Mouse (Mus musculus) brown adipose tissue, adult 24 weeks (tissue): ENCODE data around the gene Ankrd52. TPM values are rescaled to one million over a fixed set of nuclear protein-coding genes. Genes with fewer than 3 reads are reported as not detected.

Experiments used
- H3K27ac ChIP-seq: fragments of 200-500 bp; replicated peaks from 2 replicates; pipeline ENCODE4 v1.5.1; 2012; ENCODE audit warnings: low read depth, mild to moderate bottlenecking, low read length
- H3K4me1 ChIP-seq: fragments of 200-500 bp; 2 replicates; pipeline ENCODE4 v1.6.1; 2012; ENCODE audit warnings: low read length, mixed read lengths; ENCODE audit not compliant: control insufficient read depth, insufficient read depth, insufficient read length
- H3K4me3 ChIP-seq: fragments of 200-500 bp; 2 replicates; pipeline ENCODE4 v1.5.1; 2012; ENCODE audit warnings: low read depth, mild to moderate bottlenecking, low read length, moderate library complexity; ENCODE audit not compliant: insufficient read depth
- polyA plus RNA-seq: library from polyadenylated mRNA; stranded (reverse); fragments of >200 nt; gene quantifications from 2 replicates; pipeline ENCODE4 v1.2.4, GENCODE M21; 2012; ENCODE audit not compliant: missing spikeins, insufficient read depth, insufficient read length

The Ankrd52 gene
- polyA plus RNA-seq, 1 experiment = 22.4 TPM

DNA sequence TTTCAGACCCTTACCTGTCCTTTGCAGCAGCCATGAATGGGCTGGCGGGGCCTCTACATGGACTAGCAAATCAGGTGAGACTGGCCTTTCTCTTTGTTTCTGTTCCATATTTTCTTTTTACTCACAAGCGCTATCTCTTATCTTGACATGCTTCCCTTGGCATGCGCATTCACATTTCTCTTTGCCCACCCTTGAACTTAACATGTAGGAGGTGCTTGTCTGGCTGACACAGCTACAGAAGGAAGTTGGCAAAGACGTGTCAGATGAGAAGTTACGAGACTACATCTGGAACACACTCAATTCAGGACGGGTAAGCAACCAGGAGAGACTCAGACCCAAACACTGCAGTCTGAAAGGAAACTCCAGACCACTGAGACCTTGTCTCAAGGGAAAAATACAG, 17.7 kb upstream of the Ankrd52 start:
- Histone ChIP-seq H3K4me3 (no peak overlapping the region), H3K27ac (peak overlapping the region; percentile 56), H3K4me1 (no peaks in the 10 kb centered on the region; the same call in 1 of the 2 replicates)

DNA sequence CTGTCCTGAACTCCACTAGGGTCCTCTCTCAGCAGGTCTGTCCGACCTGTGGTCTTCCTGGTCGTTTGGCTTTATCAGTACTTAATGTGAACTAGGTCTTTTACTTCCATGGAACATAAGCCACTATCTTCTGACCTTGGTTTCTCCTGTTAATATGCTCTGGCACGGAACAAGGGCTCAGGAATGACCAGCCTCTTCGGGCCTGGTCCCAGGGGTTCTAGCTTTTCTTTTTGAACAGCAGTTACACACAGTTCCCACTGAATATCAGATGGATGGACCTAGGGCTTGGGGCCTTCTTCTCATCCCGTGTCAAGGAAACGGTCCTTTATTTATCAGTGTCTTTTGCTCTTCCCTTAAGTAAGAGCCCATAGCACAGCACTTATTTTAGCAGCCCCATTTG, 15.1 kb upstream of the Ankrd52 start:
- Histone ChIP-seq H3K4me1 (no peaks in the 10 kb centered on the region; the same call in 1 of the 2 replicates), H3K4me3 (no peak overlapping the region), H3K27ac (peak overlapping the region; percentile 96)

- no peaks in the 10 kb centered on the region; the same call in 1 of the 2 replicates for H3K4me1 ChIP-seq
- no peak overlapping the region for H3K4me3 ChIP-seq
- H3K27ac ChIP-seq = peak overlapping the region; percentile 96
These were observed 14.3 kb upstream of the Ankrd52 start for GRCm38 (mm10) chr10:128362568-128362967.

DNA sequence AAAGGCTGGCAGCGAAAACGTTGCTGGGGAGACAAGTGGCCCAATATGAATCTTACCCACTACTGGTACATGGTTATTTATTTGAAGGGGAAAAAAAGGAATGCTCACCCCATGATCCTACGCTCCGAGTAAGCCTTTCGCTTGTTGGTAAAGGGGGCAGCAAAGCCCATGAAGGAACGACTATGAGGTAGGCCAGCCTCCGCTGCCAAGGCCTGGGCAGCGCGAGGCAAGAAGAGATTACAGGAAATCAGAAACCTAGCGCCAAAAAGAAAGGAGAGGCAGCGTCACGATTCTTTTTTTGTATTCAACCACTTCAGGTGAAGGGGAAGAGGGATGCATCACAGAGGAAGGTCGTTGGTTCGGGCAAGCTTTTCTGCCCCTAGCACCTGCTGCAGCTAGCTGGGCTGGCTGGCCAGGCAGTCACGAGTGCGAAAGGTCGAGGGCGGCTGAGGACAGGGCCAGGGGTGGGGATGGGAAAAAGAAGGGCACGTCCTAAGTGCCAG, 9.0 kb upstream of the Ankrd52 start:
- peak overlapping the region; percentile 76 for H3K4me3 ChIP-seq
- H3K27ac ChIP-seq = peak overlapping the region; percentile 93
- H3K4me1 ChIP-seq = no peaks in the 10 kb centered on the region

- Histone ChIP-seq H3K4me1 (no peaks in the 10 kb centered on the region), H3K27ac (peak within 1 kb of the TSS; percentile 93), H3K4me3 (peak within 1 kb of the TSS; percentile 76)
These were observed 8.3 kb upstream of the Ankrd52 start, which contains the start of gene Coq10a for GRCm38 (mm10) chr10:128368402-128369217. TSS of gene Coq10a (minus strand) at chr10:128368997.

- Histone ChIP-seq H3K4me1 (no peaks in the 10 kb centered on the region), H3K4me3 (peak overlapping the region; percentile 76), H3K27ac (peak overlapping the region; percentile 93)
These were observed 7.7 kb upstream of the Ankrd52 start for GRCm38 (mm10) chr10:128369218-128369543.

DNA sequence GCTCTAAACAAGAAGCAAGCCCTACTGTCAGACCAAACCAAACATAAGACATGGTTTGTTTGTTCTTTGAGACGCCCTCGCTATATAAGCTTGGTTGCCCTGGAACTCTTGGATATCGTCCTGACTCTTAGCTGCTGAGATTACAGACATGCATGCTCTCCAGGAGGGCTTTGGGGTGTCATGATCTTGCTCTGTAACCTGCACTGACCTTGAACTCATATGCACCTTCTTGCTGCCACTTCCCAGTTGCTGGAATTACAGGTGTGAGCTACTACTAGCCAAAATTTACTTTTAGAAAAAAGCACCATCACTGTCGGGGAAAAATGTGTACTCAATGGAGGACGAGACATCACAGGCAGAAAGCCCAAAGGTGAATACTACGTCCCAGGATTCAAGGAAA, 7.3 kb upstream of the Ankrd52 start:
- peak overlapping the region; percentile 93 for H3K27ac ChIP-seq
- peak overlapping the region; percentile 76 for H3K4me3 ChIP-seq
- no peaks in the 10 kb centered on the region for H3K4me1 ChIP-seq

- H3K27ac ChIP-seq = peak overlapping the region; percentile 93
These were observed 6.9 kb upstream of the Ankrd52 start for GRCm38 (mm10) chr10:128370021-128370420.

DNA sequence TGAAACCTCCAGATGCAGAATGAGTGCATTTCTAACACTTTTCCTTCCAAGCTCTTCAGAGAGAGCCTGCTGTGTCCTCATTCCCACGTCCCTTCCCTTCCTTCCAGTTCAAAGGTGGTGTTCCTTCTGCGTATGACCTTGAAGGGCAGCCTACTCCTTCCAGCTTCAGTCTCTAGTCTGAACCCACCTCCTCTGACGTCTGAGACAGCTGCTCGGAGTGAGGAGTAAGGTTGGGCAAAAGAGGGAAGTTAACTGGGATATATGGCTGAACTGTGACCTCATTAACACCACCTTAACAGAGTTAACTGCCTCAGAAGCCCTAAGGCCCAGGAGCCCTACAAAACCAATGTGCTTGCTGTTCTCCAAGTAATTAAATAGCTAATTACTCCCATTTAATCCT, 6.3 kb upstream of the Ankrd52 start:
- Histone ChIP-seq H3K4me3 (no peak overlapping the region), H3K27ac (peak overlapping the region; percentile 70), H3K4me1 (no peaks in the 10 kb centered on the region)

More at GRCm38 (mm10) chr10:128370021-128370420, 6.9 kb upstream of the Ankrd52 start:
- no peaks in the 10 kb centered on the region for H3K4me1 ChIP-seq
- H3K4me3 ChIP-seq = no peak overlapping the region

GRCm38 (mm10) chr10:128372142-128372541, 4.8 kb upstream of the Ankrd52 start:
- H3K27ac ChIP-seq = no peak overlapping the region

DNA sequence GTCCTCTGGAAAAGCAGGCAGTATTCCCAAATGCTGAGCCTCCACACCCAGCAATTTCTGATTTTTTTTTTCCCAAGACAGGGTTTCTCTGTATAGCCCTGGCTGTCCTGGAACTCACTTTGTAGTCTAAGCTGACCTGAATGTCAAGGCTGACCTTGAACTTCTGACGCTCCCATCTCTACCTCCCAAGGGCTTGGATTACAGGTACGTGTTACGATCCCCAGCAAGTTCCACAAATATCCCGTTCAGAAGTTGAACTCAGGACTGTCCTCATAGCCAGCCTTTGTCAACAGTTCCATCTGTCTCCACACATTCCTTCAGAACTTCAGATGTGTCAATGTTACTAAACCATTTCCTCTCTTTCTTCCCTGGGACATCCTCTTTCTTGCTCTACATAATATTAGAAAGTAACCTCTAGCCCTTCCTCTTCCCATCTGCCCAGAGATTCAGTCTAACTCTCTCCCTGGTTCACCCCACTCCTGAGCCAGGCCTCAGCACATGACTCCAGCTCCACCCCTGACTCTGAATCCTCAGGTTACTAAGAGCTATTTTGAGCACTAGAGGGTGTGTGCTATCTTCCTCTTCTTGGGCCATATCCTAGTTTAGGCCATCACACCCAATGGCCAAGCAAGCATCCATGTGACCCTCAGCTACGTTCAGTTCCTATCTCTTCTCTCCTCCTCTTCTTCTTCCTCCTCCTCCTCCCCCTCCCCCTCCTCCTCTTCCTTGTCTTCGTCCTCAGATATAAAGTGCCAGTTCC, 3.7 kb upstream of the Ankrd52 start:
- peak overlapping the region; percentile 45; the same call in 1 of the 2 replicates for H3K27ac ChIP-seq
- peaks cover 5% of the 10 kb centered on the region; the same call in 1 of the 2 replicates for H3K4me1 ChIP-seq
- H3K4me3 ChIP-seq = no peak overlapping the region

More at GRCm38 (mm10) chr10:128372142-128372541, 4.8 kb upstream of the Ankrd52 start:
- Histone ChIP-seq H3K4me3 (no peak overlapping the region), H3K4me1 (no peaks in the 10 kb centered on the region)

GRCm38 (mm10) chr10:128374393-128374792, 2.5 kb upstream of the Ankrd52 start:
- Histone ChIP-seq H3K27ac (no peak overlapping the region), H3K4me1 (peaks cover 7% of the 10 kb centered on the region; the same call in 1 of the 2 replicates), H3K4me3 (no peak overlapping the region)

DNA sequence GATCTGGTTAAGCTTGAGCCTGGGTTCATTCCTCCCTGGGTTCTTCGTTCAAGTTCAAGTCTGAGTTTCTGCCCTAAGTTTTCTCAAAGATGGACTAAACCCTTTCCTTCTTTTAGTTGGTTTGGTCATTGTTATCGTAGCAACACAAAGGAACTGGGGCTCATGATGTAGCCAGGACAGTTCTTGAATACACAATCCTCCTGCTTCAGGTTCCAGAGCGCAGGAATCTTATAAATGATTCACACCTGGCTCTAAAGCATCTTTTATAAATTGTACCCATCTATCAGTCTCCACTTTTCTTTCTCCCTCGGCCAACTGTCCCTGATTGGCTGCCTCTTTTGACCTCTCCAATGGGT, 838 bp upstream of the Ankrd52 start:
- H3K4me1 ChIP-seq = peaks cover 7% of the 10 kb centered on the region; the same call in 1 of the 2 replicates
- peak overlapping the region; percentile 92 for H3K27ac ChIP-seq
- peak overlapping the region; percentile 96 for H3K4me3 ChIP-seq

DNA sequence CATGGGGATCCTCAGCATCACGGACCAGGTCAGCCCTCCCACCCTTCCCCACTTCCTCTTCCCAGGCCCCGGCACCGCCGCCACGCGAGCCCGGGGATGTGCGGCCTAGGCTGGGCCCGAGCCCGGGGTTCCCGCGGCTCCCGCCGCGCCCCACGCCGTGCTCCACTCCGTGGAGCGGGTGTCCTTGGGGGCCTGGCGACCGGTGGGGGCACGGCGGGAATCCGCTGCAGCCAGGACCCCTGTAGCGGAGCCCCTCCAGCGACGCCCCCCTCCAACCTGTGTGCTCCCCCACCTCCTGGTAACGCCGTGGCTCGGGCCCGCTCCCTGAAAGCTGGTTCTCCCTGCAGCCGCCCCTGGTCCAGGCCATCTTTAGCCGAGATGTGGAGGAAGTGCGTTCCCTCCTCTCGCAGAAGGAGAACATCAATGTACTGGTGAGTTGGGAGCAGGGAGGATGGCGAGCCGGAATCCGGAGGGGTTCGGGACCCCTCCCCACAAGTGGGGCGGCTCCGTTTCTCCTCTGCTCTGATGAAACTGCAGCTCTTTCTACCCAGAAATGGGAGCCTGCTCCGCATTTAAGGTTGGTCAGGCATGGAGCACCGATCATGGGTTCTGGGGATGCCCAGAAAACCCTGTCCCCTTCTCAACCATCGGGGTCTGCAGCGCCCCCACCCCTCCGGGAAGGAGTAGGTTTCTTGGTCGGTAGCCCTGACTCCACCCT, 466 bp downstream of the Ankrd52 start:
- Histone ChIP-seq H3K27ac (peak overlapping the region; percentile 71), H3K4me3 (peak overlapping the region; percentile 68), H3K4me1 (peaks cover 7% of the 10 kb centered on the region; the same call in 1 of the 2 replicates)
